Mouse (Mus musculus) retina, postnatal 7 days (tissue): ENCODE measurements around the gene Gfap.
A peak's percentile ranks its signal among the peaks of the same experiment; 100 is the strongest.

Experiments used
- DNase-seq: peaks from one replicate; pipeline ENCODE4 v3.0.0-alpha.2; 2012; ENCODE audit warnings: low read depth, low spot score

Gene Gfap

GRCm38 (mm10) chr11:102900763-102901162 lies at the start of gene Gfap:
Gfap (minus strand) TSS chr11:102900912.
- DNase-seq, result peak; percentile 75

DNA sequence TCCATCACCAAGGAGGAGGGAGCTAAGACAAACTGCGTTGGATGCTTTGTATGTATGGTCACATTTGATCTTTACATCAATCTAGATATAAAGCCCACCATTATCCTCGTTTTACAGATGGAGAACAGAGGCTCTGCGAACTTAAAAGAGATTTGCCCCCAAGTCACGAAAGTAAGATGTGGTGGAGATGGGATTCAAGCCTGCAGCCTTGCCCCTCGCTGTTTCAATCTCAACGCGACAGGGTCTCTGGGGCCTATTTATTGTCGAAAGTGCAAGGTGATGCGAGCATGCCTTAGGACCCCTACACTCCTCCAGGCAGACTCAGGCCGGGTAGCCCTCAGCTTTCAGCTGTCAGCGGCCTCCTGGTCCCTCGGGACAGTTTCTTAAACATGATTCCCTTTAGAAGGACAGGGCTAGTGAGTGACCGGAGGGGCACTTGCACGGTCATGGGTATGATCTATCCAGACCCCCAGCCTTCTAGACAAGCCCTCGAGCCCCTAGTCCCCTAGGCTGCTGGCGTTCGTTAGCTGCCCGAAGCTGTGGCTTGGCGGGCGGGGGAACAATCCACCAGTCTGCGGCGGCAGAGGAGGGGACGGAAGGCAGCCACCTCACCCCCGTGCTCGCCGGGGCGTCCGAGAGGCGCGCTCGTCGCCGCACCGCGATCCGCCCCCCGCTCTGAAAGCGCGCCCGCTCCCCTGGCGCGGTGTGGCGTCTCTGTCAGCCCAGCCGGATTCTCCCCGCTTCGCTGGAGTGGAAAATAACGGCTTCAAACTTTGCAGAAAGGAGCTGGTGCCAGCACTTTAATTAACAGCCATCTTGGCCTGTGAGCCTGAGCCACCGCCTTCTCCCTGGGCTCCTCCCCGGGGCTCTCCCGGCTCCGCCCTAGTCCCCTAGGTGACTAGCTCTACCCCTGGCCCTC lies 47.6 kb upstream of the Gfap start:
- DNase-seq, result no peak

DNA sequence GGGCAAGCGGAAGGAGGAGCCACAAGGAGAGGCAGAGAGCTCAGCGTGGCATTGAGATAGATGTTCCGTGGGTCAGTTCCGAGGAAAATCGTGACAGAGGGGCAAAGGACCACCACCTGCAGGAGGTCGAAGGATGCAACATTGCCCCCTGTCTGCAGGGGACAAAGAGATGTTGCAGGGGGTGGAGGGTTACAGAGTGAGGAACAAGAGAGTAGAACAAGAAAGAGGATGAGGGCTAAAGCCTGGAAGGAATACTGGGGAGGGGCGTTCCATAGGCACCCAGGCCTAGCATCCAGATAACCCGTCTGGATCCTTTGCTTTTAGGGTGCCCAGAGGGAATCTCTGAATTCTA lies 46.3 kb upstream of the Gfap start:
- no peak for DNase-seq

DNA sequence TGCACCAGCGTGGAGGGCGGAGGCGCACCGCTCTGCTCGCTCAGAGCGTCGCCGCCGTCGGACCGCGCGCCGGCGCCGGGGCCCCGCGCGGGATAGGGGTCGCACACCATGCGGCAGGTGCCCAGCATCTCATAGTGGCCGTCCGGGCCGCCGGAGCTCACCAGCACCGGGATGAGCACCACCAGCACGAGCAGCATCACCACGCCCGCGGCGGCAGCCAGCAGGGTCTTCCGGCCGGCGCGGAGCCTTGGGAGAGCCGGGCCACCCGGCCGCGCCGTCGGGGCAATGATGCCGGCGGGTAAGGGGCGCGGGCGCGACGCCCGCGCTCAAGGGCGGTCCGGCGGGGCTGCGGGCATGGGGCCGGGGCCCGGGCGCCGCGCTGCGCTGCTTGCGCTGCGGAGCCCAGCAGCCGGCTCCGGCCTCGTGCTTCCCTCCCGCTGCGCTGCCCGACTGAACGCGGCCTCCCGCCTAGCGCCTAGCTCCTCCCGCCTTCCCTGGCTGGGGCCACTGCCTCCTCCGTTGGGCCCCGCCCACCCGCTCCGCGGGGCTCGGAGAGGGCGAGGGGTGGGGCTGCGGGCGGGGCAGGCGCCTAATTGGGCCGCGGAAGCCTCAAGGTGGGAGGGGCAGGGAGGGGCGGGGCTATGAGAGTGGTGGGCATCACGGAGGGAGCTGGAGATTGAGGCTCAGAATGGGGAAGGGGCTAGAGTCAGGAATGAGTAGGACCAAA lies 45.7 kb upstream of the Gfap start, which contains the start of gene C1ql1:
C1ql1 (minus strand) TSS at position 424 of the 727 bp plus-strand sequence.
- DNase-seq, result peak; percentile 72

- no peak for DNase-seq
Measured at GRCm38 (mm10) chr11:102945306-102946264, 44.9 kb upstream of the Gfap start.

- DNase-seq, result no peak
Measured at GRCm38 (mm10) chr11:102941236-102941635, 40.5 kb upstream of the Gfap start.

- no peak for DNase-seq
Measured at GRCm38 (mm10) chr11:102939024-102939675, 38.4 kb upstream of the Gfap start.

DNA sequence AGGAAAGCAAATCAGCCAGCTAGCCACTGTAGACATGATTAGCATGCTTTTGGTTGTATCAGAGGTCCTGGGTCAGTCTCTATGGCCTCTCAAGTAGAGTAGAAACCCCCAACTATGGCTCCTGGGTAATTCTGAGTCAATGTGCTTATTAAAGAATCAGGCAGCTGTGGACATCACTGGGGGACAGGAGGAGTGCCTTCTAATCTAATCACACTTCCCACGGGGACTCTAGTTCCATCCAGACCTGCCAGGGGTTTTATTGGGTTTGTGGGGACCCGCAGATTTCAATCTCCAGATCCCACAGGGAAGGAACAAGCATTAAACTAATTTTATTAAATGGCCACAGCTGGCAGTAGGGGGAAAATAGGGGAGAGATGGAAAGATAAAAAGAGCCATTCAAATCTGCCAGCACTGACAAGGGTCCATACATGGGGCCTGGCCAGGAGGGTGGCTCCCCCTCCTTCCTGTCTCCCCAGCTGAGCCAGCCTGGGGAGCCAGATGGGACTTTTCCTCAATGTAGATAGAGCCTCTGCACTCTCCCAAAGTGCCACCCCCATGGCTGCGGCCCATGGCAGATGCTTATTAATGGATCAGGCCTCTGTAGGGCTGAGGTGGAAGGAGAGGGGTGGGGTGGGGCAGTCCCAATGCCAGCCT lies 36.9 kb upstream of the Gfap start:
- no peak for DNase-seq

GRCm38 (mm10) chr11:102936272-102936671 lies 35.6 kb upstream of the Gfap start:
- DNase-seq, result no peak

- DNase-seq, result no peak
Measured at GRCm38 (mm10) chr11:102930672-102931071, 30.0 kb upstream of the Gfap start.

DNA sequence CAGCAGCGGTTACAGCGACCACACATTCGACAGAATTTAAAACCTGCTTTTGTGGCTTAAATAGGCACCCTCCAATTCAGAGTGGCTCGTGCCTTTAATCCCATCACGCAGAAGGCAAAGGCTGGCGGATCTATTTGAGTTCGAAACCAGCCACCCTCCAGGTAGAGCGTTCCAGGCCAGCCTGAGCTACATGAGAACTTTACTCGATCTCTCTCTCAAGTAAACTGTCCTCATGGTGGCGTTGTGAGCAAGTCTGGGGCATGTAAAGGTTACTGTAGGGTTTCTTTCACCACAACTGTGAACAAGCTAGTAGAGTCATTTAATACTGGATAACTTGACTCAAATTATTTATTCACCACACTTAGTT lies 24.6 kb upstream of the Gfap start:
- no peak for DNase-seq

- peak; percentile 92 for DNase-seq
Measured at GRCm38 (mm10) chr11:102924557-102925350, 24.0 kb upstream of the Gfap start, which contains the start of gene Kif18b. Kif18b (minus strand) TSS chr11:102925124.

GRCm38 (mm10) chr11:102921491-102921890 lies 20.8 kb upstream of the Gfap start:
- no peak for DNase-seq

- DNase-seq, result no peak
Measured at GRCm38 (mm10) chr11:102918077-102918476, 17.4 kb upstream of the Gfap start.

GRCm38 (mm10) chr11:102915380-102915779 lies 14.7 kb upstream of the Gfap start:
- no peak for DNase-seq

DNA sequence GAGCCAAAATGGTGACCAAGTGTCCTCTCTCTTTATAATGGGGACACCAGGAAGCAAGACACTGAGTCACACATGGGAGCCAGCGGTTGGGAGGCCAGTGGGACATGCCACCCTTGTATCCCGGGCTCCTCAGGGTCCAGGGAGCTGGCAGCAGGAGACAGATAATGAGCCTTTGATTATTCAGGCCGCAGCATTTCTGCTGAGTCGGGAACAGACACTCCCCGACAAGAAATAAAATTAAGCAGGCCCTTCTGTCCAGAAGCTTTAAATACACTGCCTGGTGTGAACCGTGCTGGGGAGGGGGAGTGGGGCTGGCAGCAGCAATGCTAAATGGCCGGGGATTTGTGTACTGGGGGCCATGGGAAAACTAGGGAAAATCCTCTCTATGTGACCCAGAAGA lies 10.7 kb upstream of the Gfap start:
- DNase-seq, result no peak

GRCm38 (mm10) chr11:102903654-102904053 lies 2.9 kb upstream of the Gfap start:
- no peak for DNase-seq

DNA sequence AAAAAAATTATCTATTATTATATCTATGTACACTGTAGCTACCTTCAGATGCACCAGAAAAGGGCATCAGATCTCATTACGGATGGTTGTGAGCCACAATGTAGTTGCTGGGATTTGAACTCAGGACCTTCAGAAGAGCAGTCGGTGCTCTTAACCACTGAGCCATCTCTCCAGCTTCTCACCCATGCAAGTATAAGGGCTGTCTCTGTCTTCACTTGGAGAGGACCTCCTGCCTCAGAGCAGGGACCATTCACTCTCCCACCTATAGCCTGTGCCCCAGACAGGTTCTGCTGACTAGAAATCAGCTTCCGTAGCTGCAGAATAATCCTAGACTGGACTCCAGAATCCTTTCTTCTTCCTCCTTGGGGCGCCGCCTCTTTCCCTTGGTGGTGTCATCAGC lies 1.4 kb upstream of the Gfap start:
- no peak for DNase-seq

DNA sequence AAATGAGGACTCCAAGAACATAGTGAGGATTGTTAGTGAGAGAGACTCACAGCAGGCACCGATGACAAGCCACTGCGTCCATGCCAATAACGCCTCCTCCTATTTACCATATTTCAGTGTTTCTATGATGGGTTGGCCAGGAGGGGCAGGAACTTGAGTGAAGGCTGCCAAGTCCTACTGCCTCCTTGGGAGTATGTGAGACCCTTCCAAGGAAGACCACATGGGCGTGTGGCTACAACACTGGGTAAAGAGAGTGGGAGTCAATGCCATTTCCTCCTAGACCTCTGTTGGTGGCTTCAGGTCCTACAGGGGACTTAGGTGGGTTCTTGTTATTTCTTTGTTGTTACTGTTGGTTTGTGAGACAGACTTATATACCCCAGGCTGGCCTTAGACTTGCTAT lies 487 bp upstream of the Gfap start:
- no peak for DNase-seq

DNA sequence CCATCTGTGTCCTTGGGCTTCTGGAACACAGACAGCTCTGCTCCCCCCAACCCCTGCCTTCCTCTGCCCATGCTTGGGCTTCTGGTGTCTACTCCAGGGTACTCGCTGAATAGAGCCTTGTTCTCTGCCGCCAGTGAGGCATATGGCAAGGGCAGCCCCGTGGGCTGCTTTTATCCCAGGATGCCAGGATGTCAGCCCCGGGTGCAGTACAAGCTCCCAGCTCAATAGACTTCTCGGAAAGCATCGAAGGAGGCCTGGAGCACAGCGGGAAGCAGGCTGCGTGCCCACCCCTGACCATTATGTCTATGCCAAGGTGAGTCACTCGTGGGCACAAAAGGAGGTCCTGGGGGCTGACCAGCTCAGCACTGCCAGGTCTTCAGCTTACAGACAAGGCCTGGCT lies 2.3 kb downstream of the Gfap start:
- DNase-seq, result no peak
